Comparison of ENCODE assay signal across 9 mouse cellular contexts in the genomic region with DNA sequence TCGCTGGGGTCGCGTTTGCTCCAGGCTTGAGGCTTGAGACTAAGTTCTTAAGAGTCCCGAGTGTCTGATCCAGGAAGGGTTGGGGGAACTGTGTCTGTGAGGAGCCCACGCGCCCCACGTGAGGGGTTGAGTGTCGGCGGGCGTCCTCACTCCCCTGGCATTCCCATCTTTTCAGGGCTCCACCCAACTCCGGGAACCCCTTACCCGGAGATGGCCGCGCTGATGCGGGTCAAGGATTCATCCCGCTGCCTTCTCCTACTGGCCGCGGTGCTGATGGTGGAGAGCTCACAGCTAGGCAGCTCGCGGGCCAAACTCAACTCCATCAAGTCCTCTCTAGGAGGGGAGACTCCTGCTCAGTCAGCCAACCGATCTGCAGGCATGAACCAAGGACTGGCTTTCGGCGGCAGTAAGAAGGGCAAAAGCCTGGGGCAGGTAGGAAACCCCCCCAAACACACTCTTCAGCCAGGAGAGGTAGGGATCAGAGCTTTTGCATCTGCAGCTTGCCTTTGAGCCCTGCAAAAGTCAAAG. TPM values are rescaled to one million over a fixed set of nuclear protein-coding genes. Genes with fewer than 3 reads are reported as not detected.
DNase-seq lines count a peak whose midpoint lies in the region; ATAC-seq and TF ChIP-seq lines count a peak whose summit lies in the region.
"Had no signal": no experiment of that assay in that cellular context is flagged by ENCODE, and none has a peak within 500 bp of the region (broad histone marks: within the 10 kb centered on the region; RNA-seq: fewer than 3 reads in every experiment).

No protein-coding gene starts in this region.

- H3K9ac ChIP-seq in kidney, embryonic 15.5 days, result peak overlapping the region; percentile 29; the same call in 1 of the 2 replicates

- no peaks in the 10 kb centered on the region for H3K4me1 ChIP-seq in embryonic fibroblast, embryonic 13.5 days (ENCODE audit: control insufficient read depth, insufficient read depth, low read length)
- H3K4me1 ChIP-seq in kidney, embryonic 15.5 days, result peaks cover 38% of the 10 kb centered on the region

- H3K79me2 ChIP-seq in C2C12 (ENCODE audit: control insufficient read depth, insufficient read depth), result no peaks in the 10 kb centered on the region
- H3K79me2 ChIP-seq in myocyte (ENCODE audit: control insufficient read depth, insufficient read depth), result no peaks in the 10 kb centered on the region

- no peaks in the 10 kb centered on the region for H3K9me3 ChIP-seq in kidney, embryonic 15.5 days (replicated peaks)

- peak overlapping the region; percentile 79 for H3K4me2 ChIP-seq in kidney, embryonic 15.5 days
- H3K4me2 ChIP-seq in myocyte (ENCODE audit: low read depth), result peak overlapping the region; percentile 97

- H3K27ac ChIP-seq in embryonic fibroblast, embryonic 13.5 days (ENCODE audit: insufficient read depth, low read length), result no peak overlapping the region
- peak overlapping the region; percentile 27; the same call in 1 of the 2 replicates for H3K27ac ChIP-seq in kidney, embryonic 15.5 days

- TF ChIP-seq POLR2A in embryonic fibroblast, embryonic 13.5 days (IDR thresholded peaks at IDR 0.05; ENCODE audit: low read depth, low read length), result no peak
- no peak for TF ChIP-seq POLR2A in myocyte (IDR thresholded peaks at IDR 0.05; ENCODE audit: insufficient read length, low read depth)

- H3ac ChIP-seq in C2C12 (ENCODE audit: control insufficient read depth, insufficient read length, low read depth), result peak overlapping the region; percentile 76
- H3ac ChIP-seq in myocyte (ENCODE audit: control insufficient read depth, insufficient read length), result peak overlapping the region; percentile 48

- peak; percentile 62 for DNase-seq in embryo, embryonic 10 days (ENCODE audit: low spot score)
- DNase-seq in embryo, embryonic 9.5 days (ENCODE audit: extremely low spot score), result no peak
- DNase-seq in urinary bladder, postnatal 14 days (ENCODE audit: low spot score), result no peak
- DNase-seq in c-Kit-positive CD71-positive TER-119-positive erythroid progenitor cells, embryonic 14.5 days (ENCODE audit: low spot score), result no peak

- WGBS in kidney, embryonic 15.5 days, result under 1% methylated on average over 23 of the region's 23 CpGs

- H3K79me3 ChIP-seq in C2C12 (ENCODE audit: low read depth), result no peaks in the 10 kb centered on the region

- H3K27me3 ChIP-seq in C2C12 (ENCODE audit: control insufficient read depth, insufficient read depth, insufficient read length) (peaks cover 11% of the 10 kb centered on the region), myocyte (ENCODE audit: control insufficient read depth, insufficient read depth, insufficient read length) (no peaks in the 10 kb centered on the region)
- peaks cover 22% of the 10 kb centered on the region for H3K27me3 ChIP-seq in kidney, embryonic 15.5 days

- TF ChIP-seq CTCF in C2C12 (IDR thresholded peaks at IDR 0.05; ENCODE audit: control insufficient read depth, insufficient read depth, insufficient read length), result no peak
- no peak for TF ChIP-seq CTCF in embryonic fibroblast, embryonic 13.5 days (IDR thresholded peaks at IDR 0.05; ENCODE audit: borderline replicate concordance, insufficient read depth, low read length)

- no peak overlapping the region for H3K4me3 ChIP-seq in C2C12 (ENCODE audit: insufficient read depth, poor library complexity, severe bottlenecking)
- peak overlapping the region; percentile 59 for H3K4me3 ChIP-seq in embryonic fibroblast, embryonic 13.5 days (ENCODE audit: insufficient read depth, low read length)
- peak overlapping the region; percentile 53 for H3K4me3 ChIP-seq in kidney, embryonic 15.5 days (replicated peaks)
- peak overlapping the region; percentile 17 for H3K4me3 ChIP-seq in myocyte

- ATAC-seq in kidney, embryonic 15.5 days (replicated peaks; ENCODE audit: low FRiP score), result no peak

- no peaks in the 10 kb centered on the region for H3K36me3 ChIP-seq in C2C12 (ENCODE audit: control insufficient read depth, insufficient read depth)
- no peaks in the 10 kb centered on the region for H3K36me3 ChIP-seq in kidney, embryonic 15.5 days
- H3K36me3 ChIP-seq in myocyte (ENCODE audit: control insufficient read depth, insufficient read depth), result no peaks in the 10 kb centered on the region
- H3K36me3 ChIP-seq: G1E had no signal

TF ChIP-seq in C2C12, 6 proteins besides CTCF, POLR2A, EP300 and RAD21:
- TF ChIP-seq MAX (IDR thresholded peaks at IDR 0.05) (no peak), MYOD1 (IDR thresholded peaks at IDR 0.05; ENCODE audit: control insufficient read depth, insufficient read length, low read depth) (no peak), FOSL1 (IDR thresholded peaks at IDR 0.05; ENCODE audit: insufficient read depth, low read length, poor library complexity, severe bottlenecking) (no peak), MYOG (IDR thresholded peaks at IDR 0.05; ENCODE audit: control insufficient read depth, extremely low read depth, insufficient read length) (no peak), CEBPB (IDR thresholded peaks at IDR 0.05; ENCODE audit: low read depth) (no peak), USF1 (IDR thresholded peaks at IDR 0.05; ENCODE audit: low read depth) (no peak)

TF ChIP-seq in myocyte, 11 proteins besides CTCF, POLR2A, EP300 and RAD21:
- no peak for TF ChIP-seq MYOD1 (IDR thresholded peaks at IDR 0.05; ENCODE audit: control insufficient read depth in 1 of 3, insufficient read length in 2 of 3, low read depth in 2 of 3)
- no peak for TF ChIP-seq E2F4 (IDR thresholded peaks at IDR 0.05; ENCODE audit: insufficient read depth)
- no peak for TF ChIP-seq SRF (IDR thresholded peaks at IDR 0.05; ENCODE audit: control insufficient read depth, insufficient read length, low read depth)
- TF ChIP-seq POLR2AphosphoS2 (IDR thresholded peaks at IDR 0.05; ENCODE audit: insufficient read length, low read depth), result no peak
- TF ChIP-seq MYOG (IDR thresholded peaks at IDR 0.05; ENCODE audit: control insufficient read depth in 1 of 3, insufficient read depth in 1 of 3, insufficient read length in 2 of 3, low read depth in 2 of 3), result no peak
- no peak for TF ChIP-seq TCF12 (IDR thresholded peaks at IDR 0.05; ENCODE audit: insufficient read depth, poor library complexity, severe bottlenecking)
- no peak for TF ChIP-seq REST (IDR thresholded peaks at IDR 0.05; ENCODE audit: insufficient read depth, insufficient read length)
- no peak for TF ChIP-seq USF1 (IDR thresholded peaks at IDR 0.05; ENCODE audit: low read depth)
- no peak for TF ChIP-seq TCF3 (IDR thresholded peaks at IDR 0.05; ENCODE audit: insufficient read length, low read depth)
- TF ChIP-seq MAX (IDR thresholded peaks at IDR 0.05; ENCODE audit: low read depth), result no peak
- TF ChIP-seq CEBPB (IDR thresholded peaks at IDR 0.05; ENCODE audit: insufficient read depth, poor library complexity, severe bottlenecking), result no peak

RNA-seq across cellular contexts. Expression of a gene that starts 0.8 kb away (rescaled TPM):
- polyA plus RNA-seq in C2C12 (2012; fragmentation: generic; extraction: Trizol) (0.05 TPM), myocyte (2012; fragmentation: generic; extraction: Trizol) (0.17 TPM)
- 22.1 and 23.2 TPM in 2 replicates for polyA plus RNA-seq in embryonic fibroblast, embryonic 13.5 days (2011; ENCODE audit: insufficient read length, low read depth, missing spikeins)
- polyA plus RNA-seq in kidney, embryonic 15.5 days (2015; fragmentation: Nextera tagmentation; extraction: Ambion mirVana), result 12.0 and 14.4 TPM in 2 replicates
- polyA plus RNA-seq: G1E had no signal

Comparison
In these comparisons a context has a peak if more than half of its experiments do, and no peak if none do; other contexts are left out.
1. RNA of a gene that starts 0.8 kb away (polyA plus RNA-seq): 22.1 to 23.2 TPM in embryonic fibroblast, embryonic 13.5 days and 12.0 to 14.4 TPM in kidney, embryonic 15.5 days; 0.17 TPM in myocyte (single experiment) and 0.05 TPM in C2C12 (single experiment); every median in the first group is over 10 times any median in the second.